Mouse (Mus musculus): Measurements from ENCODE around the gene Map3k20. TPM values are rescaled to one million over a fixed set of nuclear protein-coding genes. Genes with fewer than 3 reads are reported as not detected.

Gene Map3k20
- polyA plus RNA-seq, 1 experiment from 2014 or later, result 7.4 TPM

DNA sequence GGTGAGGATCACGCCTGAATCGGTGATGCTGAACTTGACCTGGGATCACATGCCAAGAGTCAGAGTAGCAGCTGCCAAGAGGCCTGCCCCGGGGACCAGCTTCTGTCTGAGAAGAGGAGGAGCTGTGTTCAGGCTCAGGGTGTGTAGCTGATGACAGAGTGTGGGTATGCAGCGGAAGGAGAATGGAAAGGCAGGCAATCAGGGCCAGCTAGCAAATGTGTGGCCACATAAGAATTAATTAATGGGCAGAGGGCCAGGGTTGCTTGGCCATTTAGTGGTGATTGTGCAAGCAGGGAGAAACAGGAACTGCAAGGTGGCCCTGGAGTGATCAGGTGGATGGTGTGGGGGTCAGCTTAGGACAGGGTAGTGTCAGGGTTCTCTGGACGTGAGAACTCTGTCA lies 23.5 kb downstream of the Map3k20 start:
- Histone ChIP-seq H3K27ac (no peak overlapping the region), H3K4me3 (no peak overlapping the region), H3K9me3 (0 out of 2 replicates have a peak, but pooled peaks cover 3% of the 10 kb centered on the region), H3K27me3 (ENCODE audit: insufficient read depth, poor library complexity, severe bottlenecking) (no peaks in the 10 kb centered on the region), H3K4me1 (replicated peaks) (no peaks in the 10 kb centered on the region), H3K36me3 (peaks cover 14% of the 10 kb centered on the region; the same call in 1 of the 2 replicates)
- no peak for DNase-seq (ENCODE audit: low spot score)
- WGBS, result 87% methylated on average over 5 of the region's 5 CpGs

DNA sequence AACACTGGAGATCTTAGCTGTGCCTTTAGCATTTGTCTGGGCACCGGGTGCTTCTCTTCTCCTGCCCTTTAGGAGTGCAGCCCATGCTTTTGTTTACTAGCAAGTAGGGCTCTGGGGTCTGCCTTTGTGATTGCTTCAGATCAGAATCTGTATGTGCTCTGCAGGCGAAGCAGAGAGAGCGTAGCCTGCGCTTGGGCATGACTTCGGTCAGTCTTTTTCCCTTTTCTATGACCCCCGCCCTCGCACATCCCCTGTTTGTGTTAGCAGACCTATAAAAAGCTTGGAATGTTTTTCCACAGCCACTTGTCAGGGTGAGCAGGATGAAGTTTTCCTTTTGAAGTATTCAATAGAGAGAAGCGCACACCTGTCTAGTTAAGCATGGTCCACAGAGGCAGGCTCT lies 26.0 kb downstream of the Map3k20 start:
- Histone ChIP-seq H3K4me3 (no peak overlapping the region), H3K4me1 (replicated peaks) (no peaks in the 10 kb centered on the region), H3K36me3 (no peaks in the 10 kb centered on the region), H3K9me3 (no peaks in the 10 kb centered on the region), H3K27ac (no peak overlapping the region), H3K27me3 (ENCODE audit: insufficient read depth, poor library complexity, severe bottlenecking) (no peaks in the 10 kb centered on the region)
- WGBS, result 74% methylated on average over 8 of the region's 8 CpGs
- no peak for DNase-seq (ENCODE audit: low spot score)

DNA sequence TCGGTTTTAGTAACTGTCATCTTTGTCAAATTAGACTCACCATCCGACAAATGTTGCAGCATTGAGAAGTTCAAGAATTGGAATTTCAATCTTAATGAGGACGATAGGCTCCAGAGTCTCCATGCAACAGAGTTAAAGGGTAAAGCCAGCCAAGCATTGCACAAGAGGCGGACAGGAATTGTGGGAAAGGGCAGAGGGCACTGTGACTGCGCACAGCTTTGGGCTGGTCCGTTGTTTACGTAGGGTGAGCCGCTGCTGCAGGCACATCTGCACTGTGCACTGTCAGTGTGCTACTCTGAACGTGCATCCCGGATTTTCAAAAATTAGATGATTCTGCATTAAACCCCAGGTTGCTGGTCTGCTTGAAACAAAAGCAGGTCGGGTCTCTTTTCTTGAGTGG lies 27.9 kb downstream of the Map3k20 start:
- Histone ChIP-seq H3K27me3 (ENCODE audit: insufficient read depth, poor library complexity, severe bottlenecking) (no peaks in the 10 kb centered on the region), H3K4me3 (no peak overlapping the region), H3K9me3 (no peaks in the 10 kb centered on the region), H3K27ac (no peak overlapping the region), H3K4me1 (replicated peaks) (no peaks in the 10 kb centered on the region), H3K36me3 (no peaks in the 10 kb centered on the region)
- 79% methylated on average over 11 of the region's 11 CpGs for WGBS
- no peak for DNase-seq (ENCODE audit: low spot score)

DNA sequence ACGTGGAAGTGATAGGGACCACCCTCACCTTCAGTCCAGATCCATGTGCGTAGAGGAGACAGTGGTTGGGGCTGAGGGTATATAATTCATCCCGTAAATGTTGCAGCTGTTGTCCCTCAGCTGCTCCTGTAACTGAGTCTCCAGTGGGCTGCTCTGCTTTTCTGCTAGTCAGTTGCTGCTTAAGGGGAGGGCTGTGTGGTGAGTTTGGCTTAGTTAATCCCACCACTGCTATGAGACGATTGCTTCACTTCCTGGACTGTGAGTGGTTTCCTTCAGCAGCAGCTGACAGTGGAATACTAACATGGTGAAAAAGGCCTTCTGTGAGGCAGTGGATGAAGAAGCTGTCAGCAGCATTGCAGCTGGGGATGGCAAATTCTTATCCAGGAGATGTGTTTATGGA lies 33.0 kb downstream of the Map3k20 start:
- DNase-seq (ENCODE audit: low spot score), result no peak

DNA sequence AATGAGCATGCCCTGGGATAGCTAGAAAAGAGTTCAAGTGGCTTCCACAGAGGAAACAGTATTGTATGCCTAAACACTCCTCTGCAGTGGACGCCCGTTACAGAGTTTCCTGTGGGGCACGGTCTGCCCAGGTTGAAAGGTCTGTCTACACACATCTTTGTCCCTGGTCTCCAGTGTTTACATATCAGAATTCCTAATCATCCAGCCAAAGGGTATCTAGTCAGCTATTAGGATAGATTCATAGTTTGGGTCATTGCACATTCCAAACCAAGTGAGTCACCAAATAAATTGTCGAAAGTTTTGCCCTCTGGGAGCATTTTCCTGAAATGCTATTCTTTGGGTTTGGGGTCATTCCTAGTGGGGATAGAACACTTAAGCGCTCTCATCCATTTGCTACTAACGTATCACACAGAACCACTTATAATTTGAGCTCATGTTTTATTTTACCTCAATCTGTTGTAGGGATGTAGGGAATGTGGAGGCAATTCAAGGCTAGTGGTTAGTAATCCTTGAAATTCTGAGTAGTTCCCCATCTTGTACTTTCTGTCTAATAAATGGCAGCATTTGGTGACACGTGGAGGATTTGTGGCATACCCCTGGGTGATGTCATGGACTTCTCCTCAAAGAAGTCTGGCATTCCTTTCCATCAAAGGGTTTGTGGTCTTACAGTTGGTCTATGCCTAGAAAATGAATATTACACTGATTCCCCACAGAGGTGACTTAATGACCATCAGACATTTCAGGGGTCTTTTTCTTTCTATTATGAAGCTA lies 33.8 kb downstream of the Map3k20 start:
- no peaks in the 10 kb centered on the region for H3K9me3 ChIP-seq
- H3K27me3 ChIP-seq (ENCODE audit: insufficient read depth, poor library complexity, severe bottlenecking), result no peaks in the 10 kb centered on the region
- H3K4me1 ChIP-seq (replicated peaks), result peaks cover 18% of the 10 kb centered on the region; the same call in 1 of the 2 replicates
- WGBS, result 86% methylated on average over 7 of the region's 7 CpGs
- H3K27ac ChIP-seq, result no peak overlapping the region
- no peaks in the 10 kb centered on the region for H3K36me3 ChIP-seq
- no peak overlapping the region for H3K4me3 ChIP-seq
- DNase-seq (ENCODE audit: low spot score), result no peak

More for the DNA sequence above, 33.0 kb downstream of the Map3k20 start:
- Histone ChIP-seq H3K27me3 (ENCODE audit: insufficient read depth, poor library complexity, severe bottlenecking) (no peaks in the 10 kb centered on the region), H3K4me1 (replicated peaks) (peaks cover 18% of the 10 kb centered on the region; the same call in 1 of the 2 replicates), H3K9me3 (no peaks in the 10 kb centered on the region), H3K36me3 (no peaks in the 10 kb centered on the region), H3K27ac (no peak overlapping the region), H3K4me3 (no peak overlapping the region)
- 81% methylated on average over 4 of the region's 4 CpGs for WGBS

DNA sequence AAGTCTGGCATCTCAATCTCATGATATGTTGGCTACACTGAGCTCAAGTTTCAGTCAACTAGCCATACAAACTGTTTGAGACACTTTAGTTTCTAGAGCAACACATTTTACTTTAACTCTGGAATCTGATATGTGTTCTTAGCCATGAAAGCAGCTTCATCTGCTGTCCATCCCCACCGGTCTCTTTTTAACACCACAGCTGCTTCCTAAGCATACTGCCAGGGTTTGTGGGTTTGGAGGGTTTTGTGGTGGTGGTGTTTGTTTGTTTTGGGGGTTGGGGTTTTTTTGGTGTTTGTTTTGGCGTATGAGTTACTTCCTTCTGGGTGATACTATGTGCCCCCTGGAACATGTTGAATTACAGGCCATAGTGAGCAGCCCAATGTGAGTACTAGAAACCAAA lies 35.2 kb downstream of the Map3k20 start:
- no peak overlapping the region for H3K27ac ChIP-seq
- H3K27me3 ChIP-seq (ENCODE audit: insufficient read depth, poor library complexity, severe bottlenecking), result no peaks in the 10 kb centered on the region
- no peak overlapping the region for H3K4me3 ChIP-seq
- H3K4me1 ChIP-seq (replicated peaks), result peaks cover 18% of the 10 kb centered on the region; the same call in 1 of the 2 replicates
- WGBS, result 79% methylated on average over 2 of the region's 2 CpGs
- DNase-seq (ENCODE audit: low spot score), result no peak
- no peaks in the 10 kb centered on the region for H3K9me3 ChIP-seq
- no peaks in the 10 kb centered on the region for H3K36me3 ChIP-seq

DNA sequence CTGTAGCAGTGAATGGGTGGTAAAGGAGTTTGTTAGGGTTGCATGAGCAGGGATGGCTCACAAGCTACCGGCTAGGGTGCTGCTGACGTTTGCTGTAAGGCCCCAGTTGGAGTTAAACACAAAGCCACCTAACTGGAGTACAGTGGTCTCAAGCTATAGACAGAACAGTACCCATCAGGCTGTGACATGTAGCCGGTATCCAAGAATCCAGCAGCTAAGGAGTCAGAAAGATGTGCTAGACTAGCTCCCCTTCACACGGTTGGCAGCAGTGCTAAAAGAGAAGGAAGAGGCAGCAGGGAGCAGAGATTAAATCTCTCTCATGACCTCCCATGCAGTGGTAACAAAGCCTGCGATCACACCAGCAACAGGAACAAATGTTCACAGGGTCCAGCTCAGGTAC lies 36.2 kb downstream of the Map3k20 start:
- DNase-seq (ENCODE audit: low spot score), result no peak
- H3K27me3 ChIP-seq (ENCODE audit: insufficient read depth, poor library complexity, severe bottlenecking), result no peaks in the 10 kb centered on the region
- H3K36me3 ChIP-seq, result no peaks in the 10 kb centered on the region
- 80% methylated on average over 5 of the region's 5 CpGs for WGBS
- no peak overlapping the region for H3K4me3 ChIP-seq
- H3K27ac ChIP-seq, result no peak overlapping the region
- H3K9me3 ChIP-seq, result no peaks in the 10 kb centered on the region
- H3K4me1 ChIP-seq (replicated peaks), result peaks cover 23% of the 10 kb centered on the region; the same call in 1 of the 2 replicates

DNA sequence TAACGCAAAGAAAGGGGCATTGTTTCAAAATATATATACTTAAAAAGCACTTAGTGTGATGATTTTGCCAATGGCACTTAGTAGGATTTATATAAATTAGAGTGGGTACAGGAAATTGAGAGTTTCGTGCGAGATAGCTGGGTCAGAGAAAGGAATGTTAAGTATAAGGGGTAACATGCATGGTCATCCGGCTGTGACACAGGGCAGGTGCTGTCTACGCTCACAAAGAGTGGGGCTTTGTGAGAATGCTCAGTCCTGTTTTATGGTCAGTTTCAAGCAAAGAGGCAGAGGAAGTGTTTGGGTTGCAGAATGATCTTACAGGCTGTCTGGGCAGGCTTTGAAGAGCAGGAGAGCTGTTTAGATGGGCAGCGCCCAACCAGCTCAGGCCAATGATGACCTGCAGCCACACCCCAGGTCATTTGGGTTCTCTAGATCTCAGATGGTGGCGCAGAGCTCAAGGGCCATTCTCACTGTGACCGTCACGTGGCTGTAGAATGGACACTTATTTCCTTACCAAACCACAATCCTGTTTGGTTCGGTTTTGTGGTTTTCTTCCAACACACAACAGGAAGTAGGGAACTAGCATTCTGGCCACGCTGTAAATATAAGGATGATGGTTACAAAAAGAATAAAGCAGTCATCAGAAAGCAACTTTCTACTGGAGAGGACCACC lies 37.4 kb downstream of the Map3k20 start:
- no peak for DNase-seq (ENCODE audit: low spot score)
- H3K4me1 ChIP-seq (replicated peaks), result peaks cover 29% of the 10 kb centered on the region; the same call in 1 of the 2 replicates
- no peak overlapping the region for H3K27ac ChIP-seq
- no peaks in the 10 kb centered on the region for H3K36me3 ChIP-seq
- H3K4me3 ChIP-seq, result no peak overlapping the region
- 80% methylated on average over 11 of the region's 11 CpGs for WGBS
- no peaks in the 10 kb centered on the region for H3K27me3 ChIP-seq (ENCODE audit: insufficient read depth, poor library complexity, severe bottlenecking)
- no peaks in the 10 kb centered on the region for H3K9me3 ChIP-seq

DNA sequence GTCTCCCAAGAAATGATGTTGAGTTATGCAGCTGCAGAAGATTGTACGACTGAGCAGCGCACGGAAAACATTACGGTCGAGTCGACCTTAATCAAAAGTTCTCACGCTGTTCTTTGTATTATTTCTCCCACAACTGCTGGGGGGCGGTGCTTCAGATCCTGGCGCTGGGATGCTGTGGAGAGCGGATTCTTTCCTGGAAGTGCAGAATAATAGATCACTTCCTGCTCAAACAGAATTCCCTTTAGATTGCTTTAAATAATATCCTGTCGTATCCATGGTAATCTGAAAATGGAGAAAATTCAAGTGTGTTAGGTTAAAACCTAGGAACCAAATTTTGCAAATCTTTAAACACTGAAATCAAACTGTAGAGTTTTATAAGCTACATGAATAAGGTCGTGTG lies 39.0 kb downstream of the Map3k20 start:
- Histone ChIP-seq H3K36me3 (no peaks in the 10 kb centered on the region), H3K4me3 (no peak overlapping the region), H3K27ac (no peak overlapping the region), H3K4me1 (replicated peaks) (peaks cover 34% of the 10 kb centered on the region; the same call in 1 of the 2 replicates), H3K27me3 (ENCODE audit: insufficient read depth, poor library complexity, severe bottlenecking) (no peaks in the 10 kb centered on the region), H3K9me3 (no peaks in the 10 kb centered on the region)
- DNase-seq (ENCODE audit: low spot score), result no peak
- WGBS, result 86% methylated on average over 12 of the region's 12 CpGs

DNA sequence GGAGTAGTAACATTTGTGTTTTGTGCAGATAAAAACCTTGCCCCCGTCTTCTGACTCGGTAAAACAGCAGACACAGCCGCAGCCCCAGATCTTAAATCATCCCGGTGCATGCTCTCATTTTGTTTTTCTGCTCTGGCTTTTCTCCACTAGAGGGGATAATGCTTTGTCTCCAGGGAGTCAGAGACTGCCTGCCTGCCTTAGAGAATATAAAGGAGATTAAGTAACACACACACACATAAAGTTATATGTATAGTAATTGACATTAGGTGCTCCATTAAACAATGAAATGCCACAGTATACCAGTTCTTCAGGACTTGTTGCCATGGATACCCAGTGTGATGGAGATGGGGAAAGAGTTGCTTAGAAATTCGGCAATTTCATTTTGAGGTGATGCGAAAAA lies 41.1 kb downstream of the Map3k20 start:
- peaks cover 33% of the 10 kb centered on the region; the same call in 1 of the 2 replicates for H3K4me1 ChIP-seq (replicated peaks)
- no peak overlapping the region for H3K4me3 ChIP-seq
- no peak for DNase-seq (ENCODE audit: low spot score)
- H3K36me3 ChIP-seq, result no peaks in the 10 kb centered on the region
- no peaks in the 10 kb centered on the region for H3K27me3 ChIP-seq (ENCODE audit: insufficient read depth, poor library complexity, severe bottlenecking)
- 78% methylated on average over 6 of the region's 6 CpGs for WGBS
- H3K9me3 ChIP-seq, result no peaks in the 10 kb centered on the region
- no peak overlapping the region for H3K27ac ChIP-seq

DNA sequence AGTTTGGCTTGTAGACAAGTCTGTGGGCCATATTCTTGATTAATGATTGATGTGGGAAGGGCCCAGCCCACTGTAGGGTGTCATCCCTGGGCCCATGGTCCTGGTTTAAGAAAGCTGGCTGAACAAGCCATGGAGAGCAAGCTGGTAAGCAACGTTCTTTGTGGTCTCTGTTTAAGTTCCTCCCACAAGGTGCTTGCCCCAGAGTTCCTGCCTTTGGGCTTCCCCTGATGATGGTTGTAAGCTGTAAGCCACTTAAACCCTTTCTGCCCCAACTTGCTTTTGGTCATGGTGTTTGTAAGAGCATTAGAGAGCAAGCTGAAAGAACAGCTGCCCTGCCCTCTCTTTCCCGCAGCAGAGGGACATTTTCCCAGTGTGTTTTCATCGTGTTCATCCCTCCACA lies 43.0 kb downstream of the Map3k20 start:
- no peaks in the 10 kb centered on the region for H3K9me3 ChIP-seq
- H3K4me1 ChIP-seq (replicated peaks), result peaks cover 16% of the 10 kb centered on the region; the same call in 1 of the 2 replicates
- no peak overlapping the region for H3K27ac ChIP-seq
- no peak for DNase-seq (ENCODE audit: low spot score)
- no peak overlapping the region for H3K4me3 ChIP-seq
- no peaks in the 10 kb centered on the region for H3K27me3 ChIP-seq (ENCODE audit: insufficient read depth, poor library complexity, severe bottlenecking)
- no peaks in the 10 kb centered on the region for H3K36me3 ChIP-seq
- 65% methylated on average over 3 of the region's 3 CpGs for WGBS

DNA sequence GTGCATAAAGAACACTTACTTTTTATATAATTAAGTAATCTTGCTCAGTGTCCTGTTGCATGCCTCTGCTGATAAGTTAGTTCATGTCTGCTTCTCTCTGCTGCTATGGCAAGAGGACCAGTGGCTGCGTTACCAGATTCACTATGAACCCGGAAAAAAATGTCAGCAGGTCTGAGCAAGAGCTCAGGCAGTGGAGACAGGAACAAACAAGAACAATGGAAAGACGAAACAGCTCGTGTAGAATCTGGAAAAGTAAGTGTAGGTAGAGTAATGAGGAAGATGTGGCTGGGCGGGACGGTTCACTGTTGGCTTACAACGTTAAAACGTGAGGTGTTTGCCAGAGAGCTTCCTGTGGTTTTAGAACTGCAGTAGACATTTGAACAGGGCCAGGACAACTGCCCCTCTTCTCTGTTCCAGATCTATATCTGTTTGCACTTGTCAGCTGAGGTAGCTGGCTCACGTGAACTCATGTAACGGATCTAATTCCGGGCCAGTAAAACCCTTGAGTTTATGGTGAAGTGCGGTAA lies 45.6 kb downstream of the Map3k20 start:
- DNase-seq (ENCODE audit: low spot score), result no peak
- WGBS, result 88% methylated on average over 12 of the region's 12 CpGs
- H3K27ac ChIP-seq, result no peak overlapping the region
- peaks cover 16% of the 10 kb centered on the region; the same call in 1 of the 2 replicates for H3K4me1 ChIP-seq (replicated peaks)
- H3K27me3 ChIP-seq (ENCODE audit: insufficient read depth, poor library complexity, severe bottlenecking), result no peaks in the 10 kb centered on the region
- no peaks in the 10 kb centered on the region for H3K36me3 ChIP-seq
- H3K9me3 ChIP-seq, result no peaks in the 10 kb centered on the region
- no peak overlapping the region for H3K4me3 ChIP-seq

DNA sequence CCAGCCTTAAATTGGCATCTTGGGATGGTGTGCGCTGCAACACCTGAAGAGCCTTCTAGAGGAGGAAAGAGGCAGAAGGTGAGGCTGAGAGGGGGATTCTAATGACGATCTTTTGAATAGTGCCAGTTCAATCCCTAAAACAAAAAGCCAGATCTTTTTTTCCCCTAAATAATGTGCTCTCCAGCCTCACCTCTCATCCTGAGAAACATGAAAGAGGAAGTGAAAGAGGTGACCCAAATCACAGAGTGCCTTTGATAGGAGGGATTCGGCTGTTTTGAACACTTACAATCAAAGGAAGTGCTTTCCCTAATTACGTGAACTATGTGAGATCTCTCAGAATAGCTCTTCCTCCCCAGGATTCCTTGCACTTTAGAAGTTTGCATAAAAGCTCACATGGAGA lies 46.6 kb downstream of the Map3k20 start:
- 0 out of 2 replicates have a peak, but pooled peaks cover 10% of the 10 kb centered on the region for H3K4me1 ChIP-seq (replicated peaks)
- H3K4me3 ChIP-seq, result no peak overlapping the region
- no peak overlapping the region for H3K27ac ChIP-seq
- H3K36me3 ChIP-seq, result no peaks in the 10 kb centered on the region
- 85% methylated on average over 4 of the region's 4 CpGs for WGBS
- H3K9me3 ChIP-seq, result no peaks in the 10 kb centered on the region
- no peak for DNase-seq (ENCODE audit: low spot score)
- no peaks in the 10 kb centered on the region for H3K27me3 ChIP-seq (ENCODE audit: insufficient read depth, poor library complexity, severe bottlenecking)

All from hindbrain, embryonic 10.5 days (tissue).